Mouse (Mus musculus) C2C12 (cell line): ENCODE results near the gene Col24a1.

Source experiments
- CTCF ChIP-seq: IDR thresholded peaks from one replicate; pipeline ENCODE4 v1.5.1; 2011; ENCODE audit not compliant: control insufficient read depth, insufficient read depth, insufficient read length
- MYOG ChIP-seq: IDR thresholded peaks from one replicate; pipeline ENCODE4 v1.6.1; 2011; ENCODE audit not compliant: control insufficient read depth, insufficient read length; ENCODE audit errors: extremely low read depth
- USF1 ChIP-seq: IDR thresholded peaks from one replicate; pipeline ENCODE4 v1.6.1; 2011; ENCODE audit warnings: low read depth, mild to moderate bottlenecking, control low read depth, moderate library complexity

DNA sequence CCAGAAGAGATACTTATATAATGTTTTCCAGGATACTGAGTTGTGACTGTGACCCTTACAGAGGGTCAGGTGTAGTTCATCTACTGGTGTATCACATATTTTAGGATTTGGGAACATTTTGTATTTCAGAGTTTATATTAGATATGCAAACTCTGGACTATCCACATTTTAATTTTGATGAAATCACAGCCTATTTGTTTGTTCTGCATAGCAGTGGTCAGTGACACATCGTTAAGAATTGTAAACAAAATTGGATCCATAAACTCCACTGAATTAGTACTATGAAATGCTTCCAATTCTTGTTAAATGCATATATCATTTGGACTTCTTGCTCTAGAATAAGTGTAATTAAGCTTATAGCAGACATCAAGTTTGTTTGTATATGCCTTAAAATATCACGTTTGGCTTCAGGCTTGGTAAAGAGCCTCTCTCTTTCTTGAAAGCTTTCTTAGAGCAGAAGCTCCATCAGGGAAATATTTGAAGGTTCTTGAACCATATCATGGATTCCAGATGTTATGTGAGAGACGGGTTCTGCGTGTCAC is 75.0 kb downstream of the Col24a1 start:
- TF ChIP-seq MYOG = no peak
- no peak for TF ChIP-seq CTCF
- TF ChIP-seq USF1 = no peak
